Mouse (Mus musculus): ENCODE results near the gene Mepce.
A peak's percentile ranks its signal among the peaks of the same experiment; 100 is the strongest.
"Not testable (repeated sequence)": the region's sequence is repeated elsewhere in the genome, so short reads cannot be mapped to it uniquely, and the experiment has no call there.

Mepce gene

DNA sequence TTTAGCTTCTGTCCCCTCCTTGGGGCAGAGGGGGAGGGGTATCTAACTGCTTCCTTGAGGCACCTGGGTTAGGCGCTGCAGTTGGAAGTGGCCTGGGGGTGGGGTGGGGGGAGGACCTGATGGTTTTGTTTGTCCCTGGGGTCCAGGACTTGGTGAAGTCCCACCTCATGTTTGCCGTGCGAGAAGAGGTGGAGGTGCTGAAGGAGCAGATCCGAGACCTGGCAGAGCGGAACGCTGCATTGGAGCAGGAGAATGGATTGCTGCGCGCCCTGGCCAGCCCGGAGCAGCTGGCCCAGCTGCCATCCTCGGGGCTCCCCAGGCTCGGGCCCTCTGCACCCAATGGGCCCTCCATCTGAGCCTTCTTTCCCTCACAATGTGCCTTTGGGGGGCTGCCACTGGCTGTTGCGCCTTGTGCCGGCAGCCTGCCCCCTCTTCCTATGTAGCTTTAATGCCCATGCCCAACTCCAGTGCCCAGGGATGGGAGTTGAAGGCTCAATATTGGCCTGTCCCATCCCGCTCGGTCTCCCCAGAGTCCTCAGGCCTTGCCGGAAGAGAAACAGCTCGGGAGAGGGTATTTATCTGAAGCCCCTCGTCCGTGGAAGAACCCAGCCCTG, 28.4 kb downstream of the Mepce start:
- no peak for DNase-seq (ENCODE audit: low read depth, low spot score)

DNA sequence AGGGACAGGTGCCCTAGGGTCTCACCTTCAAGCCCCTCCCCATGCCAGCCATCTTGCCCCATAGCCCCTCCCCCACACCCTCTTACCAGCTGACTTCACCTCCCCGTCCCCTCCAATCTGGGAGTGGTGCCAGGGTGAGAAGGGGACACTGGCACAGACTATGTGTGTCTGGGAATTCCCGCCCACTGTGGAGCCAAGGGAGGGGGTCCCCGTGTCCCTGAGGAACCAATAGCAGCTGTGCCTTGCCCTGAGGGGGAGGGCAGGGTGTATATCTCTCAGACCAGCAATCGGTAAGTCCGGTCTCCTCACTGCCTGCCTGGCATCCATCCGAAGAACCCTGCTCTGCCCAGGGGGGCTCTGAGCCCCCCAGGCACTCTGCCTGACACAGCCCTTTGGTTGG, 29.6 kb downstream of the Mepce start:
- DNase-seq (ENCODE audit: low read depth, low spot score): no peak

DNA sequence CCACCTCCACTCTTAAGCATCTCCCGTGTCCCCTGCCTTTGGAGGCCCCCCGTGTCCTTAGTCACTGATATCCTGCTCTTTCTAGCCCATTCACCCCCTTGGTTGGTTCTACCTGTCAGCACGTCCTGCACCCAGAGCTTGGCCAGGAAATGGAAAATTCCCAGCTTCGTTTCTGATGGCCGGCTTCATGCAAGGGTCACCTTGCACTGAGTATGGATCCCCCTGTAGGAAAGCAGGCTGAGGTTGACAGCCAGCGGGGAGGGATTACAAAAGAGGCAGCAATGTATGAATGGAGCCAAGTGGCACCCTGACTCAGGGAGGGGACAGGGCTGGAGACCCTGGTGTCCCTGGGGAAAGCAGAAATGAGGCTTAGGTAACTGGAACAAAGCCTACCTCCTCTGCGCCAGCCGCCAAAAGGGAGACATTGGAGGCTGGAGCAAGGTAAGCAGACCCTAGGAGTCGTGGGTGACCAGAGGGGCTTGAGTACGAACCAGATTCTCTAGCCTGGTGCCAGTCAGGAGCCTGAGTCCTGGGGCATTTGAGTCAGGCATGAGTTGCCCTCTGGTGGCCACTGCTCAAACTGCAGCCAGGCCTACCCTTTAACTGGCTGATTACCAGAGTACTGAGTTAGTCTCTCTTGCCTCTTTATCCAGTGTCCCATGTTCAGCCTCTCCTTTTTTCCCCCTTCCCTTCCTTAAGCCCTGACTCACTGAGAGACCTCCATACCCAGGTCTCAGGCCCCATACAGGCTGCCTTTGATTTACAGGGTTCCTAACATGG, 30.4 kb downstream of the Mepce start:
- peak; percentile 76 for DNase-seq (ENCODE audit: low read depth, low spot score)

DNA sequence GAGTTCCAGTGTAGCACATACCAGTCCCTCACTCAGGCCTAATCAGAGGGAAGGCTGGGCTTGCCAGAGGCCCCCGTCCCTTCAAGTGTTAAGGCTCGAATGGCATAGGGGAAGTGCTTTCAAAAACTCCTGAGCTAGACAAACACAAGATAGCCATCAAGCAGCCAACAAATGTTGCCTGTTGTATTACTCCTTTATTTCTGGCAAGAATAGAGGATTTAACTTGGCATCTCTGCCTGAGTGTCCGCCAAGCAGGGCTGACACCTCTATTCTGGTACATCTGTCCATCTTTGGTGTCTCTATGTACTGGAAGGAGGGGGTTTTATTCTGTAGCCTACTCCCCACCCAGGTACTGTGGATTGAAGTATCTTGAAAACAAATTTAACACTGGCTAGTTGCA, 31.3 kb downstream of the Mepce start:
- no peak for DNase-seq (ENCODE audit: low read depth, low spot score)

DNA sequence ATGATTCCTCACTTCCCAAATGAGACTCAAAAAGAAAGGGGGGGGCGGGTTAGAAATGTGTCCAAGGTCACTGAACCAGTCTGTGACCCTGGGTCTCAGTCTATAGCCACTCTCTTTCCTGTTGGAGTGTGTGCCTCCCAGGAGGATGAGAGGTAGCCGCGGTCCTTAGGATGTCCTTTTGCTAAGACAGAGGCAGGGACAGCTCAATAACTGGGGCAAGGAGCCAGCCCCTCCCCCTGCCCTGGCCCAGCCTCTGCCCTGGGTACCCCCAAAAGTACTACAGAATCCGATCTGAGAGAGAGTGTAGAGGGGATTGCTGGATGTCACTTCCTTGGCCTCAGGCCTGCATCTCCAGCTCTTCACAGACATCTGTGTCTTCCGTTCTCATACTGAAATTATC, 32.0 kb downstream of the Mepce start:
- DNase-seq (ENCODE audit: low read depth, low spot score): no peak

DNA sequence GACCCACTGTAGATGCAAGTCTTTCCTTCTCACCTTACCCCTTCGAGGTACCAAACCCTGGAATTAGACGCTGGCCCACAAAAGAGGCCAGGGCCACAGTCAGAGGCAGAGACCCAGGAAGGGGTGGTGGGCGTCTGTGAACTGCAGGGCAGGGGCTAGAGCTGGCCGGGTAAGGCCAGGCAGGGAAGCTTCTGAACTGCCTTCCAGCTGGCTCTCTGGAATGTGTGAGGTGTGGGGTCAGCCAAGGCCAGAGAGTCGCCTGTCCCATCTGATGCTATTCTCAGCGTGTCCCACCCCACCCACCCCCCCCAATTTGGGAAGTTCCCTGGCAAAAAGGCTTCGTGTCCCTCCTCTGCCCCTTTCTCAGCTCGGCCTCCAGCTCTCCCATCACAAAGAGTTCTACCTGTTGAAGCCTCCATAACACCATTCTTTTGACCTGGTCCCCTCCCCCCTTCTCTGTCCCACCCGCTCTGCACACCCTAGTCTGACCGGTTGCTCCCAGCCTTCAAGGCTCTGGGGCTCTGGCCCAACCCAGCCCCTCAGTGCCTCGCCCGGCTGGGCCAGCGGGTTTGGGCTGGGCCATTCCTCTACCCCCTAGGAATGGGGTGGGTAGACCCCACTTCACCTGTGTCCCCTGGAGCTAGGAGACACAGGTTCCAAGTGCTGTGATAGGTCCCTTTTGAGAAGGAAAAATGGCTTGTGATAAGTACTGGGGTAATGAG, 34.2 kb downstream of the Mepce start:
- DNase-seq (ENCODE audit: low read depth, low spot score): no peak

DNA sequence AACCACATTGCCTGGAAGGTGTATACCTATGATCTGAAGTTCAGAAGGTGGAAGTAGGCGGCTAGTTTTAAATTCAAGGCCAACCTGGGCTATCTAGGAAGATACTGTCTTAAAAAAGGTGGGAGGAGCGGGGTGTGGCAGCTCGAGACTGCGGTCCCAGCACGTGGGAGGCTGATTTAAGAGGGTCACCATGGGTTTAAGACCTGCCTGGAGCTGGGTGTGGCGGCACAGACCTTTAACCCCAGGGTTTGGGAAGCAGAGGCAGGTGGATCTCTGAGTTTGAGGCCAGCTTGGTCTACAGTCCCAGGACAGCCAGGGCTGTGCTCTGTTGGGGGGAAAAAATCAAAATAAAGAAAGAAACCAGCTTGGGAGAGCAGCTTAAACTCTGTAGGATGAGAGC, 35.5 kb downstream of the Mepce start:
- no peak for DNase-seq (ENCODE audit: low read depth, low spot score)

DNA sequence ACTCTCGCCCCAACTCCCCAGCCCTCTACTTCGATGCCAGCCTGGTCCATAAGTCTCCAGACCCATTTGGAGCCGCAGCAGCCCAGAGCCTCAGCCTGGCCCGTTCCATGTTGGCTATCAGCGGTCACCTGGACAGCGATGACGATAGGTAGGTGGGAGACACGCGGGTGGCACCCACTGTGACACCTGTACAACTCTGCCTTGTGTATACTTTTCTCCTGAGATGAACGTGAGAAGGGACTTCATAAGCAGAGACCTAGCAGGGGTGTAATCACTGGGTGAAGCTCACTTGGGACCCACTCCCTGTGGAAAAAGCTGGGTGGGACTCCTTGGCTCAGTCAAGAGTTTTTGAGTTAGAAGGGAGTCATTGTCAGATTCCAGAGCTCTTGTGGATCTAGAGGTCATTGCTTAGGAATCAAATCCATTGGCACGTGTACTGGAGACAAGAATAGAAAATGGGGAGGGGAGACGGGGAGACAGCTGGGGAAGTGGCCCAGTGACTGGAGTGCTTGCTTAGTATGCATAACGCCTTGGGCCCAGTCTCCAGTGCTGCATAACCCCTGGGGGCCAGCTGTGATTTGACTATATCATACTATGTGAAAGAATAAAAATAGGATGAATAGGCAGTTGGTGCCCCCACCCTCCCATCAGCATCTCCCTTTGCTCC, 36.1 kb downstream of the Mepce start:
- no peak for DNase-seq (ENCODE audit: low read depth, low spot score)

DNA sequence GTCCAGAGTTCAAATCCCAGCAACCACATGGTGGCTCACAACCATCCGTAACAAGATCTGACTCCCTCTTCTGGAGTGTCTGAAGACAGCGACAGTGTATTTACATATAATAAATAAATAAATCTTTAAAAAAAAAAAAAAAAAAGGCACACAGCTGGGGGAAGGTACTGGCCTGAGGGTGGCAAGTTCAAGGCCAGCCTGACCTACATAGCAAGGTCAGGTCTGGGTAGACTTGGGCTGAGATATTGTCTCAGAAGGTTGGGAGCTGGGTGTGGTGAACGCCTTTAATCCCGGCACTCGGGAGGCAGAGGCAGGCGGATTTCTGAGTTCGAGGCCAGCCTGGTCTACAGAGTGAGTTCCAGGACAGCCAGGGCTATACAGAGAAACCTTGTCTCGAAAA, 37.2 kb downstream of the Mepce start:
- DNase-seq (ENCODE audit: low read depth, low spot score): not testable (repeated sequence)

DNA sequence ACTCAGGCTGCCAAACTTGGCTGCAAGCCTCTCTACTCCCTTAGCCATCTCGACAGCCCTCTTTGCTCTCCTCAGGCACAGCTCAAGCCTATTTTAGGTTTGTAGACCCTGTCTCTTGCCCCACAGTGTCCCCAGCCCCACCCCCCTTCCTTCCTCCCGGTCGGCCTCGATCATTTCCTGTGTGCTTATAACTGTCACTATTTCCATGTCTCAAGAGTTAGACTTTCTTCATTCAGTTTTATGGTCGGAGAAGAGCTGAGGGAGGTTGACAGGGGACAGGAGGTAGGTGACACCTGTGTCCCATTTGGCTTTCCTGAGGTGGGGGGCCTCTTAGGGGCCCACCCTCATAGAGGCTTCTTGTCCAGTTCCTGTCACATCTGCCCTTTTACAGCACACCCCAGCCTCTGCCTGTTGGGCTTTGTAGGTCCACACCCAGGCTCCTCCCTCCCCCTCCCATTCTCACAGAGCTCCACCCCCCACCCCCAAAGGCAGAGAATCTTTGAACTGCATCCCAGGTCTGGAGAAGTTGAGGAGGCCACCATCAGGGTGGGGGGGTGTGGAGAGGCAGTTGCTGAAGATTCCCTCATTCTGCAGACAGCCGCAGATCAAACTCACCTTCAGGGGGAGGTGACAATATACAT, 38.1 kb downstream of the Mepce start:
- DNase-seq (ENCODE audit: low read depth, low spot score): no peak

DNA sequence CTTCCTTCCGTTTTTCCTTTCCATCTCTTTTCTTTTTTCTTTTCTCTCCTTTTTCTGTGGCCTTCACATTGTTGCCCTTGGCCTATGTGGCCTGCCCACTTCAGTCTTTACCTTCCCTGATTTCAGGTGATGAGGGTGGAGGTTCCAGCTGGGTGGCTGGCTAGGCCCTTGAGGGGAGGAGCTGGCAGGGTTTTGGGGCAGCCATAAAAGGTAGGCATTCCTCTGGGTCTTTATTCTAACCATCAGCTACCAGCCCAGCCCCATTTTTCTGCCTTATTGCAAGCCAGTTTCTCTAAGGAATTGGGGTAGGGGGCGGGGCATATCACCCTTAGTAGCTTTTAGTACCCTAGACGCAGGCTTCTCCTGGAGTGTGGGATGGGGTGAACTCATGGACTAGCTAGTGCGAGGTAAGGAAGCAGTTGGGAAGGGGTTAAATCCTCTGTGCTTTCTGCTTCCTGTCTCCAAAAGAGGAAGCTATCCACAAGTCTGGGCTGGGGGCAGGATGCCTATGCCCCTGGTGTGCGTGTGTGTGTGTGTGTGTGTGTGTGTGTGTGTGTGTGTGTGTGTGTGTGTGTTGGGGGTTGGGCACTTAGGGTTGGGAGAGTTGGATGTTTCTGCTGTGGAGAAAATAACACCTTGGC, 39.2 kb downstream of the Mepce start:
- DNase-seq (ENCODE audit: low read depth, low spot score): no peak

DNA sequence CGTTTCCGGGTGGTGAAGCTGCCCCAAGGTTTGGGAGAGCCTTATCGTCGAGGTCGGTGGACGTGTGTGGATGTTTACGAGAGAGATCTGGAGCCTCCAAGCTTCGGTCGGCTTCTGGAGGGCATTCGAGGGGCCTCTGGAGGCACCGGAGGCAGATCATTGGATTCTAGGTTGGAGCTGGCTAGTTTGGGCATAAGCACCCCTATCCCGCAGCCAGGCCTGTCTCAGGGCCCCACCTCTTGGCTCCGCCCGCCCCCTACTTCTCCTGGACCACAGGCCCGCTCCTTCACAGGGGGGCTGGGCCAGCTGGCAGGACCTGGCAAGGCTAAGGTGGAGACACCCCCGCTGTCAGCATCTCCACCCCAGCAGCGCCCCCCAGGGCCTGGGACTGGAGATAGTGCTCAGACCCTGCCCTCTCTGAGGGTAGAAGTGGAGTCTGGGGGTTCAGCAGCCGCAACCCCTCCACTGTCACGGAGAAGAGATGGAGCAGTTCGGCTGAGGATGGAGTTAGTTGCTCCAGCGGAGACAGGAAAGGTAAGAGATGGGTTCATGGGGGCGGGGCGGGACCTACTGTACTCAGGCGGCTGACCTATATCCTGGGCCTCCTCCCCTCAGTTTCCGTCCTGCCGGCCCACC, 40.0 kb downstream of the Mepce start:
- DNase-seq (ENCODE audit: low read depth, low spot score): no peak

DNA sequence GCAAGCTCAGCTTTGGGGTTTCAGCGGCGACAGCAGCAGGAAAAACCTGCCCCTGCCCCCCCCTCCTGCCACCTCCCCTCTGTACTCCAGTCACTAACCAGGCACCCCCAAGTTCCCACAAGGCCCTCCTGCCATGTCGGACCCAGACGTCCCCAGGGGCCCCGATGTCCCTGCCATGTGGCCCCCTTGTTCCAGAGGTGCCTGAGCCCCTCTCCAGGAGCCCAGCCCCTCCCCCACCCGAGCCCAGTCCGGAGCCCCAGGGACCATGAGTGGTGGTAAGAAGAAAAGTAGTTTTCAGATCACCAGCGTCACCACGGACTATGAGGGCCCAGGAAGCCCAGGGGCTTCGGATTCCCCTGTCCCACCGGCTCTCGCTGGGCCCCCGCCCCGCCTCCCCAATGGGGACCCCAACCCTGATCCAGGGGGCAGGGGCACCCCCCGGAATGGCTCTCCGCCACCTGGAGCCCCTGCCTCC, 40.6 kb downstream of the Mepce start:
- no peak for DNase-seq (ENCODE audit: low read depth, low spot score)

DNA sequence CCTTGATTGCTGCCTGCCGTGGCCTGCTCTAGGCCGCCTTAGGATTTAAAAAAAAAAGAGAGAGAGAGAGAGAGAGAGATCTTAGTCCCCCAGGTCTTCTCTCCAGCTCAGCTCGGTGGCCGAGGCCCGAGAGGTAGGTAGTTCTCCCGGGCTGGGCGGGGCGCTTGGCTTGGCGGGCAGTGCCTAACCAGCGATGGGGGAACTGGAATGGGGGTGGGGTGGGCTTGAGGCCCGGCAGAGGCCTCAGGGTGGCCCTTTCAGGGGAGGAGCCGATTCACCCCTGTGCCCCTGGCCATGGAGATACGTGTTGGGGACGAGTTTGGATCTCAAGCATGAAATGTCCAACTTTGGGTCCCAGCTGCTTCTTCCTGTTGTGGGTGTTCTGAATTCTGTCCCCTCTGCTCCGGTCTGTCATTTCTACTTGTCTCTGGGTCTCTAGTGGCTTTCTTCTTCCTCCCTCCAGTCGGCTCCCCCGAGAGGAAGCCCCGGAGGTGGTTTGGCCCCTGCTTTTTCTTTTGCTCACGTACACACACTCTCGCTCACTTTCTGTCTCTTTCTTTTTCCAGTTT, 41.1 kb downstream of the Mepce start:
- DNase-seq (ENCODE audit: low read depth, low spot score): no peak

DNA sequence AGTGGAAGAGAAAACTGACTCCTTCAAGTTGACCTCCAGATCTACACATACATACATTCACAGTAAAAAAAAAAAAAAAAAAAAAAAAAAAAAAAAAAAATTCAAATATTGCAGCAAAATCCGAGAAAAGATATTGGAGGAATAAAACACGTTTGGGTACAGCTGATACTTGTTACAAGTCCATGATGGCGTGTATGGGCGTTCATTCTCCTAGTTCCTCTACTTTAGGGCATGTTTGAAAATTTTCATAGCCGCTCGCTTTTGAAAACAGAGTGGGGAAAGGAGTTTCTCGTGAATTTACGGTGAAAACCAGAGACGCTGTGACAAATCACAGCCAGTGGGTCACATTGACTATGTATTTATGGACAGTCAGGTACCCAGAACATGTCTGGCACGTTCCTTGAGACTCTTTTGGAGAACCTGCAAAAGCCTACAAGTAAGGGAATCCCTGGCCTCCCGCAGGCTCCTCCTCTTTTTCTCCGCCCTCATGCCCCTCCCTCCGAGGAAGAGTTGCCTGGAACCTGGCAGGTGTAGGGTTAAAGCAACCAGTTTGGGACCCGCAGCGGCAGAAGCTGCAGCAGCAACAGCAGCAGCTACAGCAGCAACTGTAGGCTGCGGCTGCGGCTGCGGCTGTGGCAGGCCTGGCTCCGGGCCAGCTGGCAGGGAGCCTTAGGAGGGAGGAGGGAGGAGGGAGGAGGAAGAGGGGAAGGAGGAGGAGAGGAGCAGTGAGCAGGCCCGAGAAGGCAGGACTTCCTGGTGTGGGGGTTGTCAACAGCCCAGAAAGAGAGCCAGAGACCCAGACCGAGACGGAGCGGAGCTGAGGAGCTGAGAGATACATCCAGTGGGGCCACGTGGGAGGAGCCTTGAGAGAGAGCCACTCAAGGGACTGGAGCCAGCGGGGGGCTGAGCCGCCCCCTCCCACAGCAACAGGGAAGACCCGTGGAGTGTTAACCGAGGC, 42.0 kb downstream of the Mepce start, which contains the start of gene Tsc22d4:
TSS of gene Tsc22d4 (plus strand) at position 517 of the 958 bp plus-strand sequence.
- peak; percentile 74 for DNase-seq (ENCODE audit: low read depth, low spot score)

DNA sequence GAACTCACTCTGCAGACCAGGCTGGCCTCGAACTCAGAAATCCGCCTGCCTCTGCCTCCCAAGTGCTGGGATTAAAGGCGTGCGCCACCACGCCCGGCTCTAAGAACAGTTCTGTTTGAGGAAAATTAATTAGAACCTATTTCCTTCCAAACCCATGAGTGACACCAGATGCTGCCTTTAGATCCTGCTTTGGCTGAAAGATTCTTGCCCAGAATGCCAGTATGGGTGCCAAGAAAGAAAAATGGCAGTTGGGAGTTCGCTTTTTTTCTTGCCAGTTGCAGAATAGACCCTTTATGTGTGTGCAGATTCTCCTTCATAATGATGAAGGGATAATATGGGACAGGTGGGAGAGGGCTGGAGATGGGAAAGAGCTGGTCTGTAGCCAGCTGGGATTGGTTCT, 43.3 kb downstream of the Mepce start:
- no peak for DNase-seq (ENCODE audit: low read depth, low spot score)

DNA sequence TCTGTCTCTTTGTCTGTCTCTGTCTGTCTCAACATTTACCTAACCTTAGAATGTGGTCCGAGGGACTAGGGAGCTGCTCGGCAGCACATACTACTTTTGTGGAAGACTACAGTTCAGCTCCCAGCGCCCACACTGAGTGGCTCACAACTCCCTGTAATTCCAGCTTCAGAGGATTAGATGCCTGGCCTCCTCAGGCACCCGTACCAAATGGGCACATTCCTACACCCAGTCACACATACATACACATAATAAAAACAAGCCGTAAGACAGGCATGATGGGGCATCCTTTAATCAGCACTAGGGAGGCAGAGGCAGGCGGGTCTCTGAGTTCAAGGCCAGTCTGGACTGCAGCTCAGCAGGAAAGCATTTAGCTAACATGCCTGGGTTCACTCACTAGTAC, 44.6 kb downstream of the Mepce start:
- DNase-seq (ENCODE audit: low read depth, low spot score): no peak

DNA sequence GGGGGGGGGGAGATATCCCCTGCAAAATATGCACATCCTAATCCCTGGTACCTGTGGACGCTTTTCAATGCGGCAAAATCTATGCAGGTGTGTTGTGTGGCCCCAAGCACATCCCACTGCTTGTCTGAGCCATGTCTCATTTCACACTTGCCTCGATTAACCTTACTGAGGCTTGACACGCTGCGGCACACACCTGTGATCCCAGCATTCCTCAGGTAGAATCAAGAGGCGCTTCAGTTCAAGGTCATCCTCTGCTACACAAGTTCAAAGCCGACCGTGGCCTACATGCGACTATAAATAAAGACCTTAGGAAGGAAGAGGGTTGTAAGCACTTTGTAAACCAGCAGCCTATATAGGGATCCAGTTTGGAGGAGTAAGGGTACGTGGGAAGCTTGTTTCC, 45.4 kb downstream of the Mepce start:
- no peak for DNase-seq (ENCODE audit: low read depth, low spot score)

Measured in retina, postnatal 7 days (tissue).